Mouse (Mus musculus) testis, postnatal 10 days (tissue): ENCODE data around the gene Lin7c.

Experiments
- DNase-seq: peaks from one replicate; pipeline ENCODE4 v3.0.0; 2021; ENCODE audit warnings: low spot score

The Lin7c gene

GRCm38 (mm10) chr2:109942810-109943570 lies 52.3 kb downstream of the Lin7c start:
- no peak for DNase-seq

- DNase-seq, result no peak
Observed at GRCm38 (mm10) chr2:109944995-109945394, 54.3 kb downstream of the Lin7c start.

GRCm38 (mm10) chr2:109945532-109945931 lies 54.9 kb downstream of the Lin7c start:
- DNase-seq, result no peak

GRCm38 (mm10) chr2:109946426-109946825 lies 55.8 kb downstream of the Lin7c start:
- DNase-seq, result no peak

- no peak for DNase-seq
Observed at GRCm38 (mm10) chr2:109949519-109949918, 58.9 kb downstream of the Lin7c start.

- no peak for DNase-seq
Observed at GRCm38 (mm10) chr2:109950311-109950710, 59.7 kb downstream of the Lin7c start.
